Mouse (Mus musculus) ovary, postnatal 10 days (tissue): ENCODE results near the gene AC170998.1.

ENCODE experiments used
- DNase-seq: peaks from one replicate; pipeline ENCODE4 v3.0.0; 2022; ENCODE audit warnings: low spot score

AC170998.1 gene

DNA sequence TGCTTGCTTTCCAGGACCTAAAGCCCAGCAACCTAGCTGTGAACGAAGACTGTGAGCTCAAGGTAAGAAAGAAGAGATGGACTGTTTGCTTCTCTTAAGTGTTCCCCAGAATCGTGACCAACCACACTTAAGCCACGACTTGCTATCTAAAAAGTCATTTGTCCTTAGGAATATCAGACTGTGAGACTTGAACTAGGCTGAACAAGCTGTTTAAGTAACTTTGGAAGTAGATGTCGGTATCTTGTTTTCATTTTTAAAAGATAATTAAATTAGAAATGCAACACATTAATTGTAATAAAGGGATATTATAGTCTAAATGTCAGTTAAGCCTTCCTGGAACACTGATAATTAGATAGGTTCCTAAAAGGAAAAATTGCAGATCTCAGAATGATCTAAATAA is at the start of gene AC170998.1:
Gene AC170998.1, plus strand, starts transcription at position 301 of the 400 bp plus-strand sequence.
- DNase-seq, result no peak

DNA sequence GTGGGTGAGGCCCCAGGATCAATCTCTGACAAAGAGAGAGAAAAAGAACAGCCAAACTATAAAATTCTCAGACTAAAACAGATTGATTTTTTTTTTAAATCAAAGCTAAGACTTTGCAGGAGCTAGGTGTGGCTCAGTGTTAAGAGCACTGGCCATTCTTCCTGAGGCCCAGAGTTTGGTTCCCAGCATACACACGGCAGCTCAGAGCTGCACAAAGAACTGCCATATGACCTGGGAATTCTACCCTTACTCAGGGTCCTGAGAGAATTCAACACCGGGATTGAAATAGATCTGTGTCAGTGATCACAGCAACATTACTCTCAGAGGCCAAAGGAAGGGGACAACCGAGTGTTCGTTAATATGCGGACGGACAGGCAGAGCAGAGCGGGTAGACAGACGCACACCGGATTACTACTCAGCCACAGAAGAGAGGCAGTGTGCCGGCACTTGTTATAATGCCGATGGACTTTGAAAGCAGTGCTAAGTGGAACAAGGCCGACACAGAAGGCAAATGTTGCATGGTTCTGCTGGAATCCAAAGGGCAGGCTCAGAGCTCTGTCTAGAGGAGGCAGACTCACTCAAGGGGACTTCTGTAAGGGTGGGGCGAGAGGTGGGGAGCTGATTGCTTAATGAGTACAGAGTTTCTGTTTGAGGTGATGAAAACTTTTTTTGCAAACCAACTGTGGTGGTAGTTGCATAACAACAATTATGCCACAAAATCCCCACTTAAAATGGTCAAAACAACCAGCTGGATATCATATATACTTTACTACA is 43.4 kb upstream of the AC170998.1 start:
- no peak for DNase-seq

DNA sequence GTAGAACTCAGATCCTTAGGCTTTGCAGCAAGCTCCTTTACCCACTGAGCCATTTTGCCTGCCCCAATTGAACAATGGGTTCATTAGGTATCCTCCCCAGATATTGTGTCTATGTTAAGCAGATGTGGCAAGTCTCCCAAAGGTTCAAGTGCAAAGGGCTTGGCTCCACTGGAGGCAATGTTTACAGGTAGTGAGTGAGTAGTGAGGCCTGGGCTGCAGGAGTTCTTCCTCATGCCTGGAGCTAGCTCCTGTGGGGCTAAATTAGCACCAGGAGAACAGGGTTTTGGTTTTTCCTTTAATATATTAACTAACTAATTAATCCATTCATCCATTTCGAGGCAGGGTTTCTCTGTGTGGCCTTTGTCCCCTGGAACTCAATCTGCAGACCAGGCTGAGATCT is 42.3 kb upstream of the AC170998.1 start:
- no peak for DNase-seq

GRCm38 (mm10) chr17:28684631-28685030 is 41.3 kb upstream of the AC170998.1 start:
- DNase-seq, result no peak

- no peak for DNase-seq
Measured at GRCm38 (mm10) chr17:28687354-28687753, 38.5 kb upstream of the AC170998.1 start.

- no peak for DNase-seq
Measured at GRCm38 (mm10) chr17:28689586-28690283, 36.1 kb upstream of the AC170998.1 start, which contains the start of gene Slc26a8. Gene Slc26a8, minus strand, starts transcription at chr17:28690233.

- DNase-seq, result peak; percentile 93
Measured at GRCm38 (mm10) chr17:28690776-28691686, 34.9 kb upstream of the AC170998.1 start, which contains the start of gene Mapk14. Gene Mapk14, plus strand, starts transcription at chr17:28691329.

DNA sequence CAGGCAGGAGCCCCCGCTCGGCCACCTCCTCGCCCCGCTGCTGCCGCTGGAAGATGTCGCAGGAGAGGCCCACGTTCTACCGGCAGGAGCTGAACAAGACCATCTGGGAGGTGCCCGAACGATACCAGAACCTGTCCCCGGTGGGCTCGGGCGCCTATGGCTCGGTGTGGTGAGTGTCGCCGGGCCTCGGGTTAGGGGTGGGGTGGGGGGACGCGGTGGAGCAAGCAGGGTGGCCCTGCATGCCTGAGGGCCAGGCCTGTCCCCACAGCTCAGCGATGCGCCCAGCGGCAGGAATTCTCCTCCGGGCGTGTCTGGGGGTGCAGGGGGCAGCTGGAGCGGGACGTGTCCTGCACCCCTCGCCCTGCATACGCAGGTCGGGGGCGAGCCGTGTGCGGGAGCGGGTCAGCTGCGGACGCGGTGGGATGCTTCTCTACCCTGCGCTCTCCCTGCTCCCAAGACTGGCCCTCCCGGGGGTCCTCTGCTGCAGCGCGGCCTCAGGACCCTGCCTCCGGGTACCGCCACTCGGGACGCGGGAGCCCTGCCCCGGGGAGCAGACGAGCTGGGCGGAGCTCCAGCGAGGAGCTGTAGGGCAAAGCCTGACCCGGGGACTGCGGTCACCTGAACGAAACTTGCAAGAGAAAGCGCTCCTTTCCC is 34.1 kb upstream of the AC170998.1 start:
- peak; percentile 33 for DNase-seq

GRCm38 (mm10) chr17:28692341-28692710 is 33.6 kb upstream of the AC170998.1 start:
- no peak for DNase-seq

DNA sequence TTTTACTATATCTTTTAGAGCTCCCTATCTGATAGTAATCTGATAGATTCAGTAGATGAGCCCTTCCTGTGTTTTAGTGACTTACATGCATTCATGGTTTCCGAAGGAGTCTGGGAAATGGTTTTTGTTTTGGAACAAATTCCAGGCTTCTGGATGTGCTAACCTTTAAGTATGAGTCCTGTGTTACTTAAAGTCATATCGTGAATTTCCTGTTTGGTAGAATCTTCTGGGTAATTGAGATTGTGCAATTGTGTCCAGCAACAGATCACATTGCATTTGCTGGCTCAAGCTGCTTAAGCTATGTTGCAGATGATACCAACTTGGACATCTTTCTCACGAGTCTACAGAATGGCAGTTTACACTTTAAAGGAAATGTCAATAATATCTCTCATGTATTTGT is 32.8 kb upstream of the AC170998.1 start:
- DNase-seq, result no peak

DNA sequence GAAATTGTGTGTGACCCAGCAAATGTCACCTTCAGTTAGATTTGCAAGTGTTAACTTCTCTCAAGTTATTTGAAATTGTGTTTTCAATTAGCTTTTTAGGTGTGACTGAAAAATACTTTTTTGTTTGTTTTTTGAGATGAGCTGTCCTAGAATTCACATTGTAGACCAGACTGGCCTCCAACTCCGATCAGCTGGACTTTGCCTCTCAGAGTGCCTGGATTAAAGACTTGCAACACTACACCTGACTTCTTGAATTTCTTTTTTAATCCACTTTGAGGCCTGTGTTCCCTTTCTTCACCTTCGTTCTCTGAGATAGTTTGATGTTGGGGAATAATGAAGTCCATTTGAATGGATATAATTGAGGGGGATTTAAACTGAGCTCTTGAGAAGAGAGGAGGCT is 31.8 kb upstream of the AC170998.1 start:
- no peak for DNase-seq

DNA sequence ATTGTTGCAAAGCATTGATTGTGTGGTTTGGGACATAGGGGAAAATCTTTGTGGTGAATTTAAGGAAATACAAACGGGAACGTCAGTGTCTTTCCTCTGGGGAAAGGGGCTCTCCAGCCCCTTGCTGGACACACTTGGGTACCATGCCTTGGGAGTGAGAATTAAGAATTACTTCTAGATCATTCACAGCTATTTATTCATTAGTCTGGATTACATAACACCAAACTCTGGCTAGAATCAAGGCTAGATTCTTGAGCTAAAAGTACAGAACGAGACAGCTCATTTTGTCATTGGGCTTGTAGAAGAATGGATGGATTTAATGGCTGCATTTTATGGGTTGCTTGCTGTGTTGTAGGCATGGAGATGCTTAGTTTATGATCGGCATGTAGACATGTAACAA is 31.1 kb upstream of the AC170998.1 start:
- DNase-seq, result no peak

- DNase-seq, result no peak
Measured at GRCm38 (mm10) chr17:28696641-28697040, 29.2 kb upstream of the AC170998.1 start.

DNA sequence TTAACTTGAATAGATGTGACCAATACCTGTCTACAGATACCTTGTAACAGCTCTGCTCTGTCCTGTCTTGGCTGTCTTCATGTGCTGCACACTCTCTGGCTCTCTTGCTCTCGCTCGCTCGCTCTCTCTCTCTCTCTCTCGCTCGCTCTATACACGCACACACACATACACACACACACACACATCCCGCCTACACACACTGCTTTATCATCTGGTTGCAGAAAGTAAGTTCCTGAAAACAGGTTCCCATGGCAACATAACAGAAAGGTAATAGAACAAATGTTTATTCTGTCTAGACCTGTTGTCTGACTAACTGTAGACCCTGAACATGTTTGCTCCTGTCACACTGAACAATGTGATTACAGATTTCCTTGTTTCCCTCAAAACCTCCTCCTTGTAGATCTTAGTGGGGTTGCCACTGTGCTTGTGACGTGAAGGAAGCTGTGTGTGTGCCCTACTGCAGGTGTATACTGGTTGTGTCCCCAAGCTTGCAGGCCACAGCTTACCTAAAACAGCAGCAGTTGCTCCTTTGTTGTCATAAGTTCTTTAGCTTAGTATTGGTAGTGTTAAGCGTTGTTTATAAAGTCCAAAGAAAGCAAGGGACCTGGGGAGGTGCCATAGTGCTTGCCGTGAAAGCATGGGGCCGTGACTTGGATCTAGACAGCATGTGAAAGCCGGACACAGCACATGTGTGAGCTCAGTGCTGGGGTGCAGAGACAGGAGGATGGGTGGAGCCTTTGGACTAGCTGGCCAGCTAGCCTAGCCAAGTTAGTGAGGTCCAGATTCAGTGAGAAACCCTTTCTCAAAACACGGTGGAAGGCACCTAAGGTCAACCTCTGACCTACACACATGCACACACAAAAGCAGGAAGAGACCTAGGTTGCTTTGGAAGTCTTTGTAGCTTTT is 28.3 kb upstream of the AC170998.1 start:
- DNase-seq, result no peak

- no peak for DNase-seq
Measured at GRCm38 (mm10) chr17:28698245-28698644, 27.6 kb upstream of the AC170998.1 start.

DNA sequence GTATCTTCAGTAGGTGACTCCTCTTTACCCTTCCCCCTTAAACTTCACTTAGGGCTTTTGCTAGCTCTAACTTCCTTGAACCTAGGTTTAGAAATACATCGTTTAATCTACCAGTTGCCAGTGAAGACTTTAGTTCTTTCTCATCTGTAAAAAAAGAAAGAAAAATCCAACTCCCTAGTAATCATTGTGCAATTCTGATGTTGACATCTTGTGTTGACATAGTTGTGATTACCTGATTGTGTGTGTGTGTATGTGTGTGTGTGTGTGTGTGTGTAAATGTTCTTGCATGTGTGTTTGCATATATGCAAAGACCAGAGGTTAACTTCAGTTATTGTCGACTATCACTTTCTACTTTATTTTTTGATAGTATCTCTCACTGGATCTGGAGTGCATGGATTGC is 27.2 kb upstream of the AC170998.1 start:
- DNase-seq, result no peak

- no peak for DNase-seq
Measured at GRCm38 (mm10) chr17:28699789-28700188, 26.1 kb upstream of the AC170998.1 start.

- no peak for DNase-seq
Measured at GRCm38 (mm10) chr17:28701171-28701570, 24.7 kb upstream of the AC170998.1 start.

GRCm38 (mm10) chr17:28701737-28702136 is 24.1 kb upstream of the AC170998.1 start:
- DNase-seq, result no peak

GRCm38 (mm10) chr17:28702646-28703045 is 23.2 kb upstream of the AC170998.1 start:
- DNase-seq, result no peak

DNA sequence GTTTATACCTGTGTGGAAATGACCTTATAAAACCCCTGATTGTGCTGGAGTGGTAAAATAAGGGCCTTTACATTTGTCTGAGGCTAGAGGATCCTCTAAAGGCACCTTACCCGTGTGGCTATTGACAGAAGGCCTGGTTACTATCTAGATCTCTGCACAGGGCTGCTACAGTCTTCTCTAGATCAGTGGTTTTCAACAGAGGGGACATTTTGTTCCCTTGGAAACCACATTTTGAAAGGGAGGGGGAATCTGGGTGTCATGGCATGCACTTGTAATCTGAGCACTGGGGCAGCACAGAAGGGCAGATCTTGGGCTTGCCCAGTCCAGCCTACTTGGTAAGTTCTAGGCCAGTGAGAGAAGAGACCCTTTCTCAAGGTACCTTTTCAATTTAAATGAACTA is 19.2 kb upstream of the AC170998.1 start:
- no peak for DNase-seq
